Mouse (Mus musculus): ENCODE measurements around the gene Tgm7.

Gene Tgm7

GRCm38 (mm10) chr2:121071871-121072270, 37.7 kb downstream of the Tgm7 start:
- DNase-seq, result peak; percentile 44 to 77

- DNase-seq, result no peak
These were observed 40.1 kb downstream of the Tgm7 start for GRCm38 (mm10) chr2:121069506-121069905.

DNA sequence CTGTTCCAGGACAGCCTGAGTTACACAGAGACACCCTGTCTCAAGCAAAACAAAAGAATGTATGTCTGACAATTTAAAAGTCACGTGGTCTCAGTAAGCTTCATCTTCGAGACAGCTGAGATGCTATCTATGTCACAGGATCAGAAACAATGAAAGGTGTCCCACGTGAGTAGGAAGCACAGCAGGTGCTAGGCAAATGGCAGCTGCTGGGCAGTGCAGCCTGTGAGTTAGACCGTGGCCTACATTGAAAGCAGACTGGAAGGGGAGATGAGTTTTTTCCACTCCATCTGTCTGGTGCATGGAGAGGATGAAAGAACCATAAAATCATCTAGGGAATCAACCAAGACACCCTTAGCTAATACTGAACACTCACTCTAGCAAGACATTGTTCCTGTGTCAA, 42.5 kb downstream of the Tgm7 start:
- DNase-seq, result no peak

DNA sequence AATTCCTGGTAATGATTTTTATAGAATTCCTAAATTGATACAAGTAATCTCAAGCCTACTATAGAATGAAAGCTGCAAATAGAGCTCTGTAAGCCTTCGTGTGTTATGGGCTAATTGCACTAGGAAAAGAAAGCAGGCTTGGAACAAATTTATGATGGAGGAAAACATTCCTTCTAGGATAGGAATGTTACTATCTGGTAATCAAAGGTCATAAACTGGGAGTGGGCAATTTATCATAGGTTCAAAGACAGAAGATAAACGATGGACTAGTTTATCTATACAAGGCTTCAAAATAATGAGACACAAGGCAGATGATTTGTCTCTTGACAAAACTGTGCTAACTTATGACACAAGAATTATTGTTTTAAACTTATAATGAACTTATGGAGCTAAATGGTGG, 48.3 kb downstream of the Tgm7 start:
- no peak for DNase-seq

GRCm38 (mm10) chr2:121057997-121058396, 51.6 kb downstream of the Tgm7 start:
- no peak for DNase-seq

DNA sequence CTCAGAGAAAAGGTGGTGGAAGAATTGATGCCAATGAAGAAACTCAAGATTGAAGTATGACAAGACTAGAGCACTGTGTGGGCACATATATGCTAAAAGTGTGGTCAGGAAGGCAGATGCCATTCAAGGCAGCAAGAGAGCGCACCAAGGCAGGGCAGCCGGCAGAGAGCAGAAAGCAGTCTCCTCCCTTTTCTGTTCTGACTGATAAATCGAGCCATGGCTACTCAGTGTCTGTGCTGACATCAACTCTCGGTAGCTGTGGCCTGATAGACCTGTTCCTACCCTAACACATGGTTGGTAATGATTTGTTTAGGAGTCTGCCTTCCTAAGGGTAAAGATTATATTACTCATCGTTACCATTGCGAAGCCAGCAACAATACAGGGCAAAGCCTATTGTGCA, 53.7 kb downstream of the Tgm7 start:
- no peak for DNase-seq

DNA sequence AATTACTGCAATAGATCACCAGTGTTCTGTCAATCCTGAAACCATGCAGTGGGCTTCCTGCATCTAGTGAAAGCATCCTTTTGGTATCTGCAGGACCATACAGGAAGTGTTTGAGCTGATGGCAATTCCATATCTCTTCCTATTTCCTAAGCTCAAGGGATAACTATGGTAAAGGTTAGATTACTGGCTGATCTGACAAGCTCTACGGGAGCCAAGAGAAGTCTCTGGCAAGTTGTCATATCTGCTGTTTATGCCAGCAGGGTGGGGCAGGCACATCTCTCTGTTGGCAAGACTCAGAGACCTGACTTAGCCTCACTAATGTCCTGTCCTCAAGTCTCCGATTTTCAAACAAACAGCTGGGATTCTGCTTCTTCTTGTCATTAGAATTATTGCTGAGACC, 55.5 kb downstream of the Tgm7 start:
- no peak for DNase-seq

- no peak for DNase-seq
These were observed 57.4 kb downstream of the Tgm7 start for GRCm38 (mm10) chr2:121052176-121052575.

- no peak for DNase-seq
These were observed 63.9 kb downstream of the Tgm7 start for GRCm38 (mm10) chr2:121045653-121046052.

Measured in lung, postnatal 4 days (tissue).